24 mouse cellular contexts compared by ENCODE assay signal in the genomic region with DNA sequence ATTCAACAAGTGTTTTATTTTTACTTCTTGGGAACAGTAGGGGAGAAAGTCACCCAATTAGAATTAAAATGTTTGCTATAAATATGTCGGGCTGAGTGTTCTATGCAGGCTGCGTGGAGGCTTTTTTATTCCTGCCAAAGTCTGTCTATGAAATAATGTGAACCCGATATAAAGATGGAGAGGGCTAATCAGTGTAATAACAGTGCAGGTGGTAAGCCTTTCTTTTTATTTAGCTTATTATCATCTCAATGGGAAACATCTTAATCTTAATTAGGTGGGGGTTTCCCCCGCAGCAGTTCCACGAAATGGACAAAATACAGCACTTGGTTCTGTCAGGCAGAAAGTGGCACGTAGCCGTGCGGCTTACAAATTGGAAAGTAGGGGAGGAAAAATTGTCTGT.
"Had no signal": no experiment of that assay in that cellular context is flagged by ENCODE, and none has a peak within 500 bp of the region (broad histone marks: within the 10 kb centered on the region; RNA-seq: fewer than 3 reads in every experiment).

No protein-coding gene starts in this region.

- H3K36me3 ChIP-seq: heart, embryonic 12.5 days; hindbrain, embryonic 10.5 days; hindbrain, embryonic 12.5 days; intestine, embryonic 15.5 days; limb, embryonic 13.5 days; limb, embryonic 15.5 days; liver, embryonic 12.5 days had no signal

- H3K4me1 ChIP-seq: liver, embryonic 12.5 days had no signal

- H3K9ac ChIP-seq: heart, embryonic 12.5 days; hindbrain, embryonic 12.5 days; hindbrain, embryonic 14.5 days; intestine, embryonic 15.5 days; limb, embryonic 13.5 days; limb, embryonic 15.5 days; liver, embryonic 12.5 days; liver, embryonic 14.5 days had no signal

- H3K27me3 ChIP-seq: heart, embryonic 12.5 days; intestine, embryonic 15.5 days; limb, embryonic 13.5 days; limb, embryonic 15.5 days had no signal

- H3K27ac ChIP-seq: gastrocnemius, adult 2 months; heart, embryonic 10.5 days; hindbrain, embryonic 10.5 days; hindbrain, embryonic 12.5 days; hindbrain, embryonic 14.5 days; intestine, embryonic 15.5 days; limb, embryonic 13.5 days; limb, embryonic 15.5 days; liver, embryonic 12.5 days; liver, embryonic 14.5 days had no signal

- DNase-seq: gastrocnemius, adult 2 months; gastrocnemius, postnatal 10 days; gastrocnemius, postnatal 25 days; heart, adult 18-20 months; heart, postnatal 10 days; heart, postnatal 4 days; kidney, adult 18-20 months; kidney, adult 8-10 months; kidney, postnatal 10 days; kidney, postnatal 25 days; left cerebral cortex, postnatal 4 days had no signal

- ATAC-seq: hindbrain, embryonic 16.5 days; inflammation-experienced regulatory T-cells, adult 6 months; intestine, embryonic 15.5 days; intestine, postnatal 0 days; liver, embryonic 12.5 days had no signal

- H3K9me3 ChIP-seq: heart, embryonic 10.5 days; heart, embryonic 12.5 days; hindbrain, embryonic 10.5 days; hindbrain, embryonic 12.5 days; intestine, embryonic 15.5 days; limb, embryonic 13.5 days; limb, embryonic 15.5 days; liver, embryonic 12.5 days had no signal

- H3K4me2 ChIP-seq: heart, embryonic 12.5 days; hindbrain, embryonic 12.5 days; hindbrain, embryonic 14.5 days; intestine, embryonic 15.5 days; limb, embryonic 13.5 days; limb, embryonic 15.5 days; liver, embryonic 12.5 days had no signal

- H3K4me3 ChIP-seq: gastrocnemius, adult 2 months; heart, embryonic 10.5 days; heart, embryonic 12.5 days; hindbrain, embryonic 10.5 days; hindbrain, embryonic 12.5 days; intestine, embryonic 15.5 days; limb, embryonic 13.5 days; limb, embryonic 15.5 days; liver, embryonic 12.5 days had no signal
